Mouse (Mus musculus): Measurements from ENCODE around the gene Srgn.

DNA sequence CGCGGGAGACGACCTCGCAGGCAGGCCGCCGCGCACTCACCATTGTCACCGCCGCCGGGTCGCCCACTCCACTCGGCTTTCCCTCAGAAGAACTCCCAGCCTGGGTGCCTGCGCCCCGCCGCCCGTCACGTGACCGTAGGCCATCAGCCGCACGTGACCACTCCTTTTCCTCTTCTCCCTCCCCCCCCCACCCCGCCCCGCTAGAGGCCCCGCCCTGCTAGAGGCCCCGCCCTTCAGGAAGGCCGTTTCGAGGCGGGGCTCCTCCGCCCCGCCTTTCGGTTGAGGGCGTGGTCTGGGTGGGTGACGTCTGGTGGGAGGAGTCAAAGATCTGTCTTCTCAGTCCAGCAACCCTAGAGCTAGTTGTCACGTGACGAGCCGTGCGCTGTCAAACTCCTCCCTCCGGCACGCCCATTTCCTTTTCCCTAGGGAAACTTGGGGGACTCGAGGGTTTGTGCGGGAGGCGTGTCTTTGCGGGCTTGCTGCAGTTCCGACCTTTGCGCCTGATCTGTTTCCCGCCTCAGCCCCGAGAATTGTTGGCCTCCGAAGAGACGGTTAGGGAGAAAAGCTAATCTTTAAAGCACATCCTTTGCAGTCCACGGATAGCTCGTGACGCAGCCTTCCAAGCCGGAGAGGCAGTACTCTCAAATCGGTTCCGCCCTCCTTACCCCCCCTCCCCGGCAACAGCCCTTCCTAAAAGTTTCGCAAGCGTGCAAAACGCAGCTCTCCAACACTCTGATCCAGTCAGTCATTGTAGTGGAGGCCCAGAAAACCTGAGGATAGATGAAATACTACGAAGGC, 40.4 kb downstream of the Srgn start, which contains the start of gene Vps26a:
- TF ChIP-seq CTCF (IDR thresholded peaks at IDR 0.05; ENCODE audit: extremely low read depth, insufficient read depth, insufficient read length, insufficient replicate concordance) (no peak), POLR2A (IDR thresholded peaks at IDR 0.05; ENCODE audit: low read depth, low read length) (0 out of 2 replicates have a peak, but pooled peaks have one; percentile 35)

Measured in spleen, adult 2 months (tissue).